Mouse (Mus musculus) kidney, adult 8-10 months (tissue): ENCODE data around the gene Phlpp1.

Experiments used
- DNase-seq, 2 experiments: peaks; one replicate each; pipeline ENCODE4 v3.0.0; 2022

The Phlpp1 gene

DNA sequence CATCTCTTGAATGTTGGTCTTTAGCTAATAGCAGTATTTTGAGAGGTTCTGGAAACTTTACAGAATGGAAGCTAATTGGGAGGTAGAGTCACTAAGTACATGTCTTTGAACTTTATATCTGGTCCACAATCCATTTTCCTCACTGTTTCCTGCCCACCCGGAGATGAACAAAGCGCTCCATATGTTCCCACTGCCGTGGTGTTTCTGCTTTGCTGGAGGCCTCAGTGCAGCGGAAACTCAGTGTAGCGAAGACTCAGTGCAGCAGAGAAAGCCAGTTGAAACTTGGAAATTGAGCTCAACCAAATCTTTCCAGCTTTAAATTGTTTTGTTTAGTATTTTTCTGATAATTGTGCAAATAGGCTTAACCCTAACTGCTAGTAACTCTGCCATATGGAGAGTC, 26.4 kb downstream of the Phlpp1 start:
- no peak for DNase-seq

GRCm38 (mm10) chr1:106199109-106199508, 27.6 kb downstream of the Phlpp1 start:
- no peak for DNase-seq

DNA sequence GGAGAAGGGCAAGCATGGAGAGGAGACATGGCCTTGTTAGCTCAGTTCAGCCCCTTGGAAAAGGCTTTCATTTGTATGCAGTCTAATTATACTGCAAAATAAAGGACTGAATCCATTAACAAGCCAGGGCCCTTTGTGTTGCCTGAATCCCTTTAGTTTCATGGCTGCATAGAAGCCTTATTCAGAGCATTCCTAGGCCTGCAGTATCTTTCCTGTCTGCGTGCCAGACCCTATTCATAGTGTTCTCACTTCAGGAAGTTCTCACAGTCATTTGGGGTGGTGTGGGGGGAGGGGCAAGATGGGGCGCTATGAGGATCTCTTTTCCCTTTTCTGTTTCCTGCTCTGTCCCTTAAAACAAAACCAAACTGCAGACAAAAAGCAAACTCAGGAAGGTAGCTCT, 28.1 kb downstream of the Phlpp1 start:
- DNase-seq, result peak; percentile 42 to 64

- no peak for DNase-seq
Observed at GRCm38 (mm10) chr1:106201025-106201424, 29.5 kb downstream of the Phlpp1 start.

GRCm38 (mm10) chr1:106201929-106202328, 30.4 kb downstream of the Phlpp1 start:
- DNase-seq, result no peak

- DNase-seq, result no peak
Observed at GRCm38 (mm10) chr1:106203942-106204341, 32.4 kb downstream of the Phlpp1 start.

DNA sequence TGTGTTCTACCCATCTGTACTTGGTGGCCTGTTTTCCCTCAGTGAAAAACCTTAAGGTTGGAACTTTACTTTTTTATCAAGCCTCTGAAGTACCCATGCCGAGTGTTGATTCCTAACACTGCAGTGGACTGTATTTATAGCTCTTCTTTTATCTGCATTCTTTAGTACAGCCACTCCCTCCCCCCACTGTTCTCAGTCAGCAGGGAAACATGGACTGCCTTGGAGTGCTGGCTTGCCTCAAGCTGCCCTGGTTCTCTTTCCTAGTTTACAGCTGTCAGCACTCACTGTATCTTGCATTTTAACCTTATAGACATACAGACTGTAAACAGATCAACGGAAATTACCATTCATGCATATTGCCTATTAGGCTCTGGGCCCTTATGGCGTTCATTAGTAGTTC, 32.8 kb downstream of the Phlpp1 start:
- DNase-seq, result no peak

- DNase-seq, result no peak
Observed at GRCm38 (mm10) chr1:106208581-106208980, 37.0 kb downstream of the Phlpp1 start.

DNA sequence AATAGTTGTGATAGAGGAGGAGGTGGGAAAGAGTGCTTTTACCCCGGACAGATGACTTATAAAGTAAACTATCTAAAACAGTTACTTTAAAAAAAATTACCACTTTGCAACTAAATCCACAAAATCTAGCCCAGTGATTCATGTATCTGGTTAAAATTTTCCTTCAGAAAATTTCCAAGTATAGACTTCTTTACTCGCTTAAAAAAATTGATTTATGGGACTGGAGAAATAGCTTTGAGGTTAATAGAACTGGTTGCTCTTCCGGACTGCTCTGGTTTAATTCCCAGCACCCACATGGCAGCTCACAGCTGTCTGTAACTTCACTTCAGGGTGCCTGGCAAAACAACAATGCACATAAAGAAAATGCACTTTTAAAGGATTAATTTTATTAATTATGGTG, 38.9 kb downstream of the Phlpp1 start:
- no peak for DNase-seq

- no peak for DNase-seq
Observed at GRCm38 (mm10) chr1:106211146-106211545, 39.6 kb downstream of the Phlpp1 start.

DNA sequence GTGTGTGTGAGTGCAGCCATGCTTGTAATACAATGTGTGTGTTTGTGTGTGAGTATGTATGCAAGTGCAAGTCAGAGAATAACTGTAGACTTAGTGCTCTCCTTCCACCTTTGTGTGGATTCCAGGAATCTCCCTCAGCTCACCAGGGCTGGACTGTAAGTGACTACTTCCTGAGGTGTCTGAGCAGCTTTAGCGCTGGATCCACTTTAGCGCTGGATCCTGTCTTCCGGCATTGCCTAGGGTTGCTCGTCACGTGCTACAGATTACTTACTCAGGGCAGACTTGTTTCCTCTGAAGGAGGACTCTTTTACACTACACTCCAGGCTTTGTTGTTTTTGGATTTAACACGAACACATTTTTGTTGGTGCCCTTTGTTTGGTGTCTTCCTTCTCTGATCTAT, 48.9 kb downstream of the Phlpp1 start:
- DNase-seq, result no peak

DNA sequence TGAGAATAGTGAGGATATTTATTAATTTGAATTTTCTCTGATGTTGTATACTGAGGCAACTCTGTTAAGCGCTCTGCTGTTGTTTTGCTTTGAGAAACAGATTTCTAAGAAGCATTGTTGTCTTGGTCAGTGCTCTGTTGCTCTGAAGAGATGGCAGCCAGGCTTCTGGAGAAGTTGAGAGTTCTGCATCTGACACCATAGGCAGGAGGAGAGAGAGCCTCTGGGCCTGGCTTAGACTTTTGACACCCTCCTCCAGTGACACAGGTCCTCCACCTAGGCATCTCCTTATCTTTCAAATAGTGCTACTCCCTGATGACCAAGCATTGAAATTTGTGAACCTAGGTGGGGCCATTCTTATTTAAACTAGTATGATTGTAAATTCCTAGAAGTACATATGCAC, 49.8 kb downstream of the Phlpp1 start:
- DNase-seq, result no peak

DNA sequence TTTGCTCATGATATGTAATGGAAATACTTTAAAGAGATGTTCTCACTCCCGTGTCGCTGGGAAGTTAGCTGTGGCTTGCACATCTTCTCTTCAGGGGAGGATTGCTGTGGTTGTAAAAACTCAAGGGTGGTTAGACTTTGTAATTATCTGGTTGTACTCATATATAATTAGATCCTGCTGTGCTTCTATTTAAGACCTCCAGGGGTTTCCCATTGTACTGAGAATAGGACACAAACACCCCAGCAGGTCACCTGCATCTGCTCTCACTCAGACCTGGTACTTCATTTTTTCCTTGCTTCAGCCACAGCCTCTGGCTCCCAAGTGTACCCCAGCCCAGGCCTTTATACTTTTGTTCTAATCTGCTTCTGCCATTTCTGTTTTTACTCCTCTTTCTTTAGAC, 50.4 kb downstream of the Phlpp1 start:
- no peak for DNase-seq

DNA sequence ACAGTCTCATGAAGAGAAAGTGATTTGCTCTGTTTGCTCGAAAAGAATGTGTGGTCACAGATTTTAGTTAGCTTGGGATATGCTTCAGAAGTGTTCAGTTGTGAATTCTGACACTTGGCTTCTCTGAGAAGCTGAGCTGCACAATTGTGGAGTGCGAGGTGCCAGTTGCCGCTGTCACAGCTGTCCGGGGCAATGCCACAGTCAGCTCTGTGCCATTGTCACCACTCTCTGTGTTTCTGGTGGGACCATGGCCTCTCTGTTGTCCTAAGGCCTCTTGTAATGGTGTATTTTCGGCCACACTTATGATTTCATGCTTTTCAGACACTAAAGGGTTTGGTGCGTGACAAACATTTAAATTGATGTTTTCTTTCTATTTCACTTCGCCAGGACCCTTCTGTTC, 55.1 kb downstream of the Phlpp1 start:
- DNase-seq, result no peak

DNA sequence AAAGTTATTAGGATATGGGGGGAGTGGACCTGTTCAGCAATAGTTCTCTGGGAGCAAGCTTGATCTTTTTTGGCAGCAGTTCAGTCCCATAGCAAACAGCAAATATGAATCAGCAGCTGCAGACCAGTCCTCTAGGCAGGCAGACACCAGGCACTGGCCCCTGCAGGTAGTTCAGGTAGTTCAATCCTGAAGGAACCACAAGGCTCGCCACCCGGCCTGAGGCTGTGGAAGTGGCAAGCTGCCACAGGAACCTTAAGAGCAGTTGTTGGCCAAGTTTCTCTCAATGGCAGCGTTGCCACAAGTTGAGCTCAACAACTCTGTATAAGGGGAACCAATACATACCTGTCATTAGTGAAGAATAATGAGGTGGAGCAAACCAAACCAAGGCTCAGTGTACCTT, 58.8 kb downstream of the Phlpp1 start:
- DNase-seq, result peak in 1 of 2 experiments; percentile 37

- DNase-seq, result no peak
Observed at GRCm38 (mm10) chr1:106231345-106231744, 59.8 kb downstream of the Phlpp1 start.

DNA sequence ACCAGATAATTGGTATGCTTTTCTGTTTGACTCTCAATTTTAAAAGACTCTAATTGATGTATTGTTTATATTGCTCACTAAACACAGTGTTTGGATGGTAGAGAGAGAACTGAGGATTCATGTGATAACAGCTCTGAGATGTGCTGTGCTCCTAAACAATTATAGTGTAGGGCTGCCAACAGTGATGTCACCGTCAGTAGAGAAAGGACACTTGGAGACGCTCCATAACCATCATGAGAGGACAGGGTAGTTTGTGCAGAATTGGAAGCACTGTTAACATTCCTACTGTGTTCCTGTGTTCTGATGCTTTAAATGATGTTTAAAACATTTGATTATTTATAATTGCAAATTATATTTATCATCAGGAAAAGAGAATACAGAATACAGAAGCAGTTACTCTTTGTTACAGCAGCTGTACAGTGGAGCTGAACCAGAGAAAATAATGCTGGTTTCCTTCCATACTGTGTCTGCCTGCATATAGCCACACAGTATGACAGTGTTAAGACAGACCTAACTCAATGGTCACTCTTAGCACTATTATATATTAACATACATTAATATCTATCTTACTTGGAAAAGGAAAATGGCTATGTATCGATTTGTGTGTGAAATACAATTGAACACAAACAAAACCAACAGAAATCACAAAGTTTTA, 60.4 kb downstream of the Phlpp1 start:
- DNase-seq, result peak in 1 of 2 experiments; percentile 27

DNA sequence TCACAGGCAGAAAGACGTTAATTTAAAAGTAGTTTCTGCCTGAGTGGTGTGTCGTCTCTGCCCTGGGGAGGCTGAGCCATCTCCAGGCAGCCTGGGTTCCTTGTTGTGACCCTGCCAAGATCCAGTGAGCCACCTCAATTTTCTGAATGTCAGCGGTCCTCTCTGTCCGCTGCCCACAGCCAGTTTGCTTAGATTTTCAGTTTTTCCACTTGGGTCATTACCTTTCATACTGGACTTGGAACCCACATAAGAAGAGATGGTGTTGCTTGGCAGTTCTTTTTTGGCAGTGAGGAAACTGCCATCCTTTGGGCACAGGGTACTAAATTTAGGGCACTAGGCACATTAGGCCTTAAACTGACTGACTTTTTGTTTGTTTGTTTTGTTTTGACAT, 60.9 kb downstream of the Phlpp1 start:
- DNase-seq, result peak; percentile 57 to 62

DNA sequence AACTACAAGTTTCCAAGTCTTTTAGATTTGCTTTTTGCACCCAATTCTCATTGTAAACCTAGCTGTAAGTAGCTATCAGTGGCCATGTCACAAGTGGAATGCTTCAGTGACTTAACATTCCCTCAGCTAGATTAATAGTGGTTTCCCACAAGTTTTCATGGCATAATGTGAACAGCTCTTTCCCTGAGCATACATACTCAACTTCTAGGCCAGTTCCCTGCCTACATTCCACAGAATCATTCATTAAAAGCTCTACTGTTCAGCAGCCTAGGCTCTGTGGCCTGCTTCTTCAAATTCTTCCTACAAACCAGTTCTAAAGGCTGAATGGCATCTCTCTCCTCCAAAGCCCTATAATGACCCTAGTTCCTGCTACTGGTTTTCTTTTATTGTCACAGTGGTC, 65.4 kb downstream of the Phlpp1 start:
- DNase-seq, result no peak

GRCm38 (mm10) chr1:106240116-106240685, 68.6 kb downstream of the Phlpp1 start:
- no peak for DNase-seq

DNA sequence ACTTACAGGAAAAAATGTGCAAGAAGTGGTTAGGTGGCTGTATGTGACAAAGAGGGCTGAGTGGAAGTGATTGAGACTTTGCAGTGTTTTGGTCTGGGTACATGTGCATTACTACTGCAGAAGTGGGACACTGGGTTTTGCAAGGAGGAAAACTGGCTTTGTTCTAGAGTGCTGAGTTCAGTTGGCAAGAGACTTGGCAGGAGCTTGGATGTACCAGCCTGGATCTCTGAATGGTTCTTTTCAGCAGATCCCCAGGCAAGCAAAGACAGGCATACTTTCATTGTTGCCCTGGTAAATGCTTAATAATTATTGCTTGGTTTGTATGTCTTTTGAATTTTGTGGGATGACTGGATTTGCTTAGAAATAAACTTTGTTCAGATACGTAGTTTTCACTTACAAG, 69.5 kb downstream of the Phlpp1 start:
- no peak for DNase-seq

DNA sequence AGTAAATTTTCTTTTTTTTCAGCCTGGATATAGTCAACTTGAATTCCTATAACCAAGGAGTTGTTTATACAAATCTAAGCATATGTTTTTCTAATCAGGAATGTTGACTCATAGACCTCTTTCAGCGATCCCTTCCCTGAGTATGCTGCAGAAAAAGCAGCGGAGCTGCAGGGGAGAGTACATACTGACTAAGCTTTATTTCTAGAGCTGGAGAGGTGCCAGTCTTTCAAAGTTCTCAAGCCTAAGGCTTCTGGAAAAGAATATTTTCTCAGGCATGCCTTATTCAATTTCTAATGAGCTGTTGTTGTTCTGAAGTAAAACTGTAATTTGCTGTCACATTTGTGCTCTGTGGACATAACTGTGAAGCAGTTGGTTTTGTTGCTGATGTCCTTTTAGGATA, 70.6 kb downstream of the Phlpp1 start:
- DNase-seq, result peak; percentile 51 to 76

- peak in 1 of 2 experiments; percentile 57 for DNase-seq
Observed at GRCm38 (mm10) chr1:106243371-106243770, 71.8 kb downstream of the Phlpp1 start.

GRCm38 (mm10) chr1:106244245-106244644, 72.7 kb downstream of the Phlpp1 start:
- no peak for DNase-seq

GRCm38 (mm10) chr1:106254047-106254446, 82.5 kb downstream of the Phlpp1 start:
- no peak for DNase-seq
